In genomic region chr10:81041458-81042175, GRCm38 (mm10) we compare ENCODE assay signal across 7 mouse cellular contexts. TPM values are rescaled to one million over a fixed set of nuclear protein-coding genes. Genes with fewer than 3 reads are reported as not detected.
DNase-seq lines count a peak whose midpoint lies in the region; ATAC-seq and TF ChIP-seq lines count a peak whose summit lies in the region.

No protein-coding gene starts in this region.

- ATAC-seq in liver, embryonic 14.5 days (ENCODE audit: insufficient read depth): no peak

- TF ChIP-seq EP300 in liver, embryonic 14.5 days (IDR thresholded peaks at IDR 0.05; ENCODE audit: low read depth): no peak

- H3K36me3 ChIP-seq in testis, adult 2 months (ENCODE audit: control insufficient read depth, insufficient read depth, low read length): peaks cover 8% of the 10 kb centered on the region
- H3K36me3 ChIP-seq in liver, embryonic 14.5 days (replicated peaks; ENCODE audit: control insufficient read depth, insufficient read depth, low read depth): no peaks in the 10 kb centered on the region

- no peak for DNase-seq in testis, postnatal 14 days (ENCODE audit: low spot score)
- peak; percentile 84 for DNase-seq in adrenal gland, postnatal 10 days
- peak; percentile 66 for DNase-seq in embryo, embryonic 9.5 days (ENCODE audit: extremely low spot score)
- DNase-seq in hindlimb bud, embryonic 11.5 days (ENCODE audit: extremely low spot score, low read depth, low spot score): peak; percentile 44
- peak; percentile 46 to 47 (median 47) for DNase-seq in liver, embryonic 14.5 days (ENCODE audit: low read depth in 3 of 3, low spot score in 3 of 3)
- DNase-seq in right cerebral cortex, adult 2 months (ENCODE audit: low spot score in 2 of 2): peak; percentile 81 to 82

- no peak overlapping the region for H3K4me3 ChIP-seq in testis, adult 2 months (ENCODE audit: control insufficient read depth, low read depth, low read length)
- no peak overlapping the region for H3K4me3 ChIP-seq in liver, embryonic 14.5 days (ENCODE audit: insufficient read depth in 1 of 2, low read depth in 2 of 2, low read length in 2 of 2)

- H3K4me2 ChIP-seq in liver, embryonic 14.5 days (ENCODE audit: low read depth): no peak overlapping the region

- H3K9me3 ChIP-seq in liver, embryonic 14.5 days (ENCODE audit: control insufficient read depth, low read length): no peaks in the 10 kb centered on the region

- no peak for TF ChIP-seq POLR2A in testis, adult 2 months (IDR thresholded peaks at IDR 0.05; ENCODE audit: control insufficient read depth, low read depth, low read length)

- peak; percentile 74 for TF ChIP-seq CTCF in testis, adult 2 months (IDR thresholded peaks at IDR 0.05; ENCODE audit: control insufficient read depth, insufficient read depth, insufficient replicate concordance, low read depth, low read length)
- peak; percentile 95 for TF ChIP-seq CTCF in liver, embryonic 14.5 days (IDR thresholded peaks at IDR 0.05; ENCODE audit: low read depth)

- WGBS in liver, embryonic 14.5 days (ENCODE audit: insufficient replicate concordance): 26% methylated on average over 13 of the region's 13 CpGs

- H3K4me1 ChIP-seq in testis, adult 2 months (ENCODE audit: control insufficient read depth, insufficient read depth, low read length): no peaks in the 10 kb centered on the region
- H3K4me1 ChIP-seq in liver, embryonic 14.5 days (replicated peaks; ENCODE audit: control insufficient read depth in 2 of 2, insufficient read depth in 2 of 2, low read length in 1 of 2): peaks cover 0 to 5% of the 10 kb centered on the region in 2 experiments; a peak in 2 of 4 replicates

- H3K27ac ChIP-seq in testis, adult 2 months (ENCODE audit: control insufficient read depth, insufficient read depth, low read depth, low read length): no peak overlapping the region
- H3K27ac ChIP-seq in liver, embryonic 14.5 days: no peak overlapping the region

- no peaks in the 10 kb centered on the region for H3K27me3 ChIP-seq in testis, adult 2 months (ENCODE audit: control insufficient read depth, insufficient read depth, low read length)
- no peaks in the 10 kb centered on the region for H3K27me3 ChIP-seq in liver, embryonic 14.5 days (ENCODE audit: control insufficient read depth, insufficient read depth, low read length)

- no peak overlapping the region for H3K9ac ChIP-seq in liver, embryonic 14.5 days (replicated peaks)

RNA-seq across cellular contexts. Expression of gene Slc39a3, which starts 4.4 kb away (rescaled TPM):
- 39.6 and 46.3 TPM in 2 replicates for polyA plus RNA-seq in testis, adult 2 months (2012; rRNA removed)
- 10 to 100 TPM; 28.5 to 32.8 TPM for total RNA-seq in adrenal gland, postnatal 10 days (2021)
- 4.2 and 4.4 TPM in 2 replicates for polyA plus RNA-seq in liver, embryonic 14.5 days (2012; rRNA removed)
- 2.7 and 3.2 TPM in 2 replicates for polyA plus RNA-seq in liver, embryonic 14.5 days (2014; fragmentation: Nextera tagmentation; extraction: Ambion mirVana)

RNA-seq across cellular contexts. Expression of gene Diras1, which starts 16.2 kb away (rescaled TPM):
- 0.95 and 1.4 TPM in 2 replicates for polyA plus RNA-seq in testis, adult 2 months (2012; rRNA removed)
- total RNA-seq in adrenal gland, postnatal 10 days (2021): 1 to 10 TPM; 2.8 to 3.4 TPM
- 0.05 TPM in 1 of 2 replicates, not detected in the other for polyA plus RNA-seq in liver, embryonic 14.5 days (2012; rRNA removed)
- not detected in 2 replicates for polyA plus RNA-seq in liver, embryonic 14.5 days (2014; fragmentation: Nextera tagmentation; extraction: Ambion mirVana)

RNA-seq across cellular contexts. Expression of gene Sgta, which starts 18.4 kb away (rescaled TPM):
- 203 and 224 TPM in 2 replicates for polyA plus RNA-seq in testis, adult 2 months (2012; rRNA removed)
- total RNA-seq in adrenal gland, postnatal 10 days (2021): 100 to 1,000 TPM; 190 to 191 TPM
- polyA plus RNA-seq in liver, embryonic 14.5 days (2012; rRNA removed): 38.4 and 43.6 TPM in 2 replicates
- 43.8 and 48.0 TPM in 2 replicates for polyA plus RNA-seq in liver, embryonic 14.5 days (2014; fragmentation: Nextera tagmentation; extraction: Ambion mirVana)

RNA-seq across cellular contexts. Expression of gene Gng7, which starts 26.9 kb away (rescaled TPM):
- 1.0 and 1.6 TPM in 2 replicates for polyA plus RNA-seq in testis, adult 2 months (2012; rRNA removed)
- total RNA-seq in adrenal gland, postnatal 10 days (2021): 1 to 10 TPM; 5.4 to 6.4 TPM
- 0.19 and 0.25 TPM in 2 replicates for polyA plus RNA-seq in liver, embryonic 14.5 days (2012; rRNA removed)
- polyA plus RNA-seq in liver, embryonic 14.5 days (2014; fragmentation: Nextera tagmentation; extraction: Ambion mirVana): 0.23 and 0.33 TPM in 2 replicates

RNA-seq across cellular contexts. Expression of gene Thop1, which starts 28.2 kb away (rescaled TPM):
- 318 and 378 TPM in 2 replicates for polyA plus RNA-seq in testis, adult 2 months (2012; rRNA removed)
- total RNA-seq in adrenal gland, postnatal 10 days (2021): 10 to 100 TPM; 31.8 to 42.4 TPM
- 20.5 and 21.7 TPM in 2 replicates for polyA plus RNA-seq in liver, embryonic 14.5 days (2012; rRNA removed)
- 15.0 and 17.7 TPM in 2 replicates for polyA plus RNA-seq in liver, embryonic 14.5 days (2014; fragmentation: Nextera tagmentation; extraction: Ambion mirVana)
